Mouse (Mus musculus) E14TG2a.4 (cell line): Measurements from ENCODE around the gene Rai2.
"Not testable (repeated sequence)": the region's sequence is repeated elsewhere in the genome, so short reads cannot be mapped to it uniquely, and the experiment has no call there.

ENCODE experiments used
- CTCF ChIP-seq: conservative IDR thresholded peaks from 2 replicates; pipeline ENCODE4 v1.5.1; 2014; ENCODE audit warnings: low read length
- NANOG ChIP-seq: IDR thresholded peaks from 2 replicates; pipeline ENCODE4 v1.6.1; 2014; ENCODE audit warnings: borderline replicate concordance, low read length, mixed read lengths

DNA sequence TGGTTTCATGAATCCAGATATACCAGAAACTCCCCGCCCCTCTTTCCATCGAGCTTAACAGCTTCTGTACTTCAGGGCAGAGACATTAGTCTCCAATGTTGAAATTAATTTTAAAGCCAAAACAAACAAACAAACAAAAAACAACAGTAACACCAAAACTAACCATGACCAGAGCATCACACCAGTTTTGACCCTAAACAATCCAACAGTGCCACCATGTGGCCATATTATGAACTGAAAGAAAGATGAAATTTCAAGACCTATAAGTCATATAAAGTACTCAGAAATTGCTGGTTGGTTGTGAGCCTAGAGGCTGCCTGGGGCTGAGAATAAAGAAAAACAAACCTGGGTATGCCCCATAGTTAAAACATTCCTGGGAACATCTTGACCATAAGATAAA is 109.3 kb downstream of the Rai2 start:
- peak; percentile 32 for TF ChIP-seq CTCF
- not testable (repeated sequence) for TF ChIP-seq NANOG
